Mouse (Mus musculus) left cerebral cortex, adult 9 months (tissue): Measurements from ENCODE around the gene Fam83c.

Source experiments
- DNase-seq, 2 experiments: peaks; one replicate each; pipeline ENCODE4 v3.0.0; 2022; ENCODE audit warnings: low spot score in 2 of 2

Fam83c gene

GRCm38 (mm10) chr2:155794674-155795445, 39.8 kb downstream of the Fam83c start:
- DNase-seq: no peak

DNA sequence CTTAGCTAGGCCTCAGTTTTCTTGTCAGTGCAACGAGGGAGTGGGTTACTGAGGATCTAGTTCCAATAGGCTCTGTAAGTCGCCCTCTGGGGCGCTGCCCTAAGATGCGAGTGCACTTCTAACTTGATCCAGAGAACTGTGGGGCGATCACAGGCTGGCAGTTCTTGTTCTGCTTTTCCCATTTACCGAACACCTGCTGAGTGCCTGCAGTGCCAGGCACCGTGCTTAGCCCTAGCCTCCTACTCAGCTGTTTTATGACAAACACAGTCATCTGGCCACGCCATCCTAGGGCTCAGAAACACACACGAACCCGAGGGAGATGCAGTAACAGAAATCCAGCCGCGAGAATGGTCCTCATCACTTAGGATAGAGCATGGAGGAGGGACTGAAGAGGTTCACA, 41.8 kb downstream of the Fam83c start:
- DNase-seq: no peak

DNA sequence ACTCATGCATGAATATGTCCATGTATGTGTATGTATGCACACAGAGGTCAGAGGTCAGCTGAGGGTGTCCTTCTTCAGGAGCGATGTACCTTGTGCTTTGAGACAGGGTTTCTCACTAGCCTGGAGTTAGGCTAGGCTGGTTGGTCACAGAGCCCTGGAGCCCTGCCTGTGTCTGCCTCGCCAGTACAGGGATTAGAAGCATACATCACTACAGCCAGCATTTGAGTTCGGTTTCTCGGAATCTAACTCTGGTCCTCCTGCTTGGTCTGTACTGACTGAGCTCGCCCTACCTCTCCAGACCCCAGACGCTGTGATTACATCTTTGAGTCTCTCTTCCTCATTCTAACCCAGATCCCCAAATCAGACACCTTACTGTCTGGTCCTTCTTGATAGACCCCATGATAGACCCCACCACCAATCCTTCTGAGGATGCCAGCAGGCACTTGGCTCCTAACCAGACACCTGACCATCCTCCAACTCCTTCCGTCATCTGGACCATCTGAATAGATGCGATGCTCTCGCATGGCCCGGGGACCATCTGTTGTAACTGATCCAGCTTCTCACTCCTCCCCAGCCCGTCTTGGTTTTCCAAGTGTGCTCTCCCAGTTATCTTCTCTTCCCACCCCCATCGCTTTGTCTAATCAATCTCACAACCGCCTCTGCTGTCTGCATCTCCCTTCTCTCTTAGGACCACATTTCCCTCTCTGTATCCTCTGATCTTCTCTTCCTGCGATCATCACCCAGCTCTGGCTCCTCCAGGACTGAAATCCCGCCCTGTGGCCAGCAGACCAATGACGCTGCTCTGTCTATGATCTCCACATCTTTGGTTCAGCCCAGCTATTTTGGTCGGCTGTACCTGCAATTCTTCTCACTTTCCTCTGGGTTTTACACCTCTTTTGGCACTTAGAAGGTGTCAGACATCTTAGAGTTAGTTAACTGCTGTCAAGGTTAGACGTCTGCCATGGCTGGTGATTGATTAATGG, 46.4 kb downstream of the Fam83c start:
- no peak for DNase-seq

DNA sequence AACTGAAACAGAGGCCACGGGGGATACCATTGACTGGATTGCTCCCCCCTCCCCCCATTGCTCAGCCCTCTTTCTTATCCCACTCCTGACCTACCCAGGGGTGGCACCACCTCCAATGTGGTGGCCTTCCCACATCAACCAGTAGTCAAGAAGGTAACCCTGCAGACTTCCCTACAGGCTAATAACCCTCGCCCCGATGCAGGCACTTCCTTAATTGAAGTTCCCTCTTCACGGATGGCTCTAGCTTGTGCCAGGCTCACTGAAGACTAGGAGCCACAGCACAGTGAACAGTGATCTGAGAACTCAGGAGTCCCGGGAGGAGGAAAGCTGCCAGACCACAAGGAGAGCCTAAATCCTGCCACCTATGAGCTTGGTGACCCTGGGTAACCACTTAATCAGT, 47.7 kb downstream of the Fam83c start:
- no peak for DNase-seq

GRCm38 (mm10) chr2:155784534-155784933, 50.1 kb downstream of the Fam83c start:
- DNase-seq: peak; percentile 53 to 70

DNA sequence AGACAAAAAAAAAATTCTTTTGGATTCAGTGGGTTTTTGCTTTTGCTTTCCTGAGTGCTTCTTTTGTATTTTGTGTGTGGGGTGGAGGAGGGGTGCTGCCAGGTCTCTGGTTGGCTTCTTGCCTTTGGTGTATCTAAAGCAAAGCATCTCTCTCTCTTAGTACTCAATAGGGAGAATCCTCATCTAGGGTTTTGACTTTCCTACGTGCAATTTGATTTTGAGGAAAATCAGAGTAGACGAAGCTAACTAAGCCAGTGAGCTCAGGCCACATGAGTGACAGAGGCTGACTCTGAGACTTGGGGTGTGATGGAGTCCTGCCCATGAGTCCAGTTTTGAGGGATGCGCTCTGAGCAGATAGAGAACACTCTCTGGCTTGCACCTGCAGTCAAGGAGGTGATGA, 55.1 kb downstream of the Fam83c start:
- no peak for DNase-seq

DNA sequence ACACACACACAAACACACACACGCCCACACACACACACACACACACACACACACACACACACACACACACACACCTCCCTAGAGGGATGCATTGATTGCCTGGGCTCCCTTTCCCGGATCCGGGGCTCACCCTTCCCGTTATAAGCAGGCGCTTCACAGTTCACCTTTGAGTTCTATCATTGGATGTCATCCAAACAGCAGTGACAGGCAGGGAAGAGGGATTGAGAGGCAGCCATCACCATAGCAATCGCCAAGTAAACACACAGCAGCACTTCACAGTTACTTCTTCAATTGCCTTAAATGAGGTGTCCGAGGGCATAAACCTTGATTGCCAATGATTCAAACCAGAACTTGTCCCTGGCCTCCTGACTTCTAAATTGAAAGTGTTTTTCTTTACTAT, 55.6 kb downstream of the Fam83c start:
- no peak for DNase-seq

GRCm38 (mm10) chr2:155778004-155778403, 56.6 kb downstream of the Fam83c start:
- no peak for DNase-seq

GRCm38 (mm10) chr2:155777688-155777985, 57.0 kb downstream of the Fam83c start:
- DNase-seq: no peak
